In the genomic region with DNA sequence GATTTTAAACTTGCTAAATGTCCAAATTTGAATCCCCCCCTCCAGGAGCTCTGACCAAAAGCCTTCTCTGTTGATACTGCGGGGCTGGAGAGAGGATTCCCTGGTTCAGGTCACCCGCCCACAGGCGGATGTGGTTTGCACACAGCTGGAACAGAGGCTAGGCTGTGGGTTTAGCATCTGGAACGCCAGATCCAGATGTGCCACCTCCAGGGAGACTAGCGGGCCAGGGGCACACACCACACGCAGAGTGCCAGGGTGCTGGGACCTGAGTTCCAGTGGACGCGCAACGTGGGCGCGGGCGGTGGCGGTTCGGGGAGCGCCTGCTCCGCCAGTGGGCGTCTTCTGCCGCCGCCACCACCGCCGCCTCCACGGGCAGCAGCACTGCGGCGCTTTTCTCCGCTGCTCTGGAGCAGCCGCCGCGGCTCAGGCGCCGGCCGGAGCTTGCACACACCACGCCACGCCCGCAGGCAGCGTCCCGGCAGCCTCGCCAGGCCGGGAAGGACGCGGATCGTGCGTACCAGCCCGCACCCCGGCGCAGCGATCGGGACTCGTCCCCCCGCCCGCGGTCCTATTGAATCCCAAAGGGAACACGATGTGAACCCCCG, we compare ENCODE assay signal across 7 mouse cellular contexts.
A peak's percentile ranks its signal among the peaks of the same experiment; 100 is the strongest.
DNase-seq lines count a peak whose midpoint lies in the region; ATAC-seq and TF ChIP-seq lines count a peak whose summit lies in the region.

No protein-coding gene starts in this region.

- H3K36me3 ChIP-seq in heart, embryonic 12.5 days = no peaks in the 10 kb centered on the region
- H3K36me3 ChIP-seq in limb, embryonic 12.5 days = no peaks in the 10 kb centered on the region
- no peaks in the 10 kb centered on the region for H3K36me3 ChIP-seq in midbrain, postnatal 0 days (ENCODE audit: insufficient read depth, low read length)

- DNase-seq in left cerebral cortex, postnatal 14 days (ENCODE audit: low spot score in 2 of 2) = peak; percentile 38 to 41
- DNase-seq in left cerebral cortex, adult 11 months (ENCODE audit: low spot score) = no peak
- DNase-seq in midbrain, postnatal 0 days (ENCODE audit: low spot score) = peak; percentile 58
- no peak for DNase-seq in ovary, postnatal 36 days (ENCODE audit: low spot score)

- peaks cover 84% of the 10 kb centered on the region for H3K27me3 ChIP-seq in heart, embryonic 12.5 days (replicated peaks)
- H3K27me3 ChIP-seq in limb, embryonic 12.5 days = peaks cover 81% of the 10 kb centered on the region
- peaks cover 7% of the 10 kb centered on the region for H3K27me3 ChIP-seq in midbrain, postnatal 0 days (ENCODE audit: insufficient read depth, low read length)

- H3K4me2 ChIP-seq in heart, embryonic 12.5 days = peak overlapping the region; percentile 92
- H3K4me2 ChIP-seq in limb, embryonic 12.5 days = peak overlapping the region; percentile 98
- H3K4me2 ChIP-seq in midbrain, postnatal 0 days (ENCODE audit: low read depth, low read length, poor library complexity, severe bottlenecking) = peak overlapping the region; percentile 93

- WGBS in heart, embryonic 12.5 days = under 1% methylated on average over 52 of the region's 53 CpGs
- 1% methylated on average over 53 of the region's 53 CpGs for WGBS in limb, embryonic 12.5 days
- under 1% methylated on average over 47 of the region's 53 CpGs for WGBS in midbrain, postnatal 0 days

- TF ChIP-seq CTCF in cortical plate, adult 2 months (IDR thresholded peaks at IDR 0.05; ENCODE audit: extremely low read depth, insufficient read depth, low read length) = no peak
- TF ChIP-seq CTCF in midbrain, postnatal 0 days (IDR thresholded peaks at IDR 0.05) = peak; percentile 42

- H3K9me3 ChIP-seq in heart, embryonic 12.5 days (replicated peaks) = no peaks in the 10 kb centered on the region
- no peaks in the 10 kb centered on the region for H3K9me3 ChIP-seq in limb, embryonic 12.5 days
- no peaks in the 10 kb centered on the region for H3K9me3 ChIP-seq in midbrain, postnatal 0 days (ENCODE audit: low read length)

- peak overlapping the region; percentile 67 for H3K4me3 ChIP-seq in cortical plate, adult 2 months (ENCODE audit: insufficient read depth, low read length)
- H3K4me3 ChIP-seq in heart, embryonic 12.5 days = peak overlapping the region; percentile 58
- peak overlapping the region; percentile 76 for H3K4me3 ChIP-seq in limb, embryonic 12.5 days (replicated peaks)
- peak overlapping the region; percentile 72 for H3K4me3 ChIP-seq in midbrain, postnatal 0 days (ENCODE audit: low read depth, low read length)

- peak overlapping the region; percentile 60; the same call in 1 of the 2 replicates for H3K27ac ChIP-seq in cortical plate, adult 2 months (ENCODE audit: insufficient read depth, low read length)
- no peak overlapping the region for H3K27ac ChIP-seq in heart, embryonic 12.5 days (ENCODE audit: poor library complexity, severe bottlenecking)
- H3K27ac ChIP-seq in limb, embryonic 12.5 days = no peak overlapping the region
- H3K27ac ChIP-seq in midbrain, postnatal 0 days (ENCODE audit: low read depth, low read length) = peak overlapping the region; percentile 78

- TF ChIP-seq POLR2A in cortical plate, adult 2 months (IDR thresholded peaks at IDR 0.05; ENCODE audit: extremely low read depth, insufficient read depth, low read length) = no peak

- intact Hi-C loops in left cerebral cortex, postnatal 14 days (cut with DNase I) = loop anchor here (5.0 kb wide), 3 partner anchors 137 to 188 kb away; no protein-coding TSS in a partner anchor

- ATAC-seq in heart, embryonic 12.5 days (ENCODE audit: insufficient number of reproducible peaks, low FRiP score) = peak; percentile 73
- peak; percentile 77 for ATAC-seq in limb, embryonic 12.5 days (ENCODE audit: insufficient number of reproducible peaks, insufficient read depth, low FRiP score, low TSS enrichment, low read depth)
- ATAC-seq in midbrain, postnatal 0 days (ENCODE audit: low FRiP score) = peak; percentile 31

- H3K9ac ChIP-seq in heart, embryonic 12.5 days = peak overlapping the region; percentile 63
- H3K9ac ChIP-seq in limb, embryonic 12.5 days (replicated peaks) = peak overlapping the region; percentile 74
- H3K9ac ChIP-seq in midbrain, postnatal 0 days (replicated peaks; ENCODE audit: low read length, poor library complexity, severe bottlenecking) = peak overlapping the region; percentile 89

- no peaks in the 10 kb centered on the region for H3K4me1 ChIP-seq in cortical plate, adult 2 months (ENCODE audit: control insufficient read depth, insufficient read depth, low read length)
- H3K4me1 ChIP-seq in heart, embryonic 12.5 days (replicated peaks) = peaks cover 21% of the 10 kb centered on the region
- peaks cover 28% of the 10 kb centered on the region for H3K4me1 ChIP-seq in limb, embryonic 12.5 days (replicated peaks)
- peaks cover 14% of the 10 kb centered on the region for H3K4me1 ChIP-seq in midbrain, postnatal 0 days (ENCODE audit: insufficient read depth, low read length)

Comparison
In these comparisons a context has a peak if more than half of its experiments do, and no peak if none do; other contexts are left out.
1. DNase-seq: peak in left cerebral cortex, postnatal 14 days (2 of 2) and midbrain, postnatal 0 days (single experiment); none in left cerebral cortex, adult 11 months (single experiment) and ovary, postnatal 36 days (single experiment).
2. H3K27ac ChIP-seq: peak in cortical plate, adult 2 months (single experiment) and midbrain, postnatal 0 days (single experiment); none in heart, embryonic 12.5 days (single experiment) and limb, embryonic 12.5 days (single experiment).
3. Peak in every context shown above with its lines, with median percentiles within 50 percentile points of each other: H3K4me3 ChIP-seq, ATAC-seq, H3K4me2 ChIP-seq and H3K9ac ChIP-seq.